Mouse (Mus musculus) monocyte, adult 5-6 weeks (primary cell): Measurements from ENCODE around the gene Olfr497. TPM values are rescaled to one million over a fixed set of nuclear protein-coding genes. Genes with fewer than 3 reads are reported as not detected.

Source experiments
- ATAC-seq: fragments of 153-309, 156-312 bp; replicated peaks from 2 replicates; pipeline ENCODE4 v1.8.0; 2017; ENCODE audit warnings: mild to moderate bottlenecking; ENCODE audit not compliant: low TSS enrichment, insufficient number of reproducible peaks, severe bottlenecking, poor library complexity, low FRiP score
- total RNA-seq: library from RNA; stranded (forward); fragments of 200-1000, 200-491, 200-594 nt; gene quantifications from 3 replicates; pipeline ENCODE4 v1.2.3, GENCODE M21; 2017

Gene Olfr497
- not detected in 3 replicates for total RNA-seq

GRCm38 (mm10) chr7:108420121-108420520 lies at the start of gene Olfr497:
TSS of gene Olfr497 (plus strand) at chr7:108420421.
- no peak for ATAC-seq

GRCm38 (mm10) chr7:108392867-108393266 lies 27.4 kb upstream of the Olfr497 start, which contains the start of gene Olfr495:
TSS of gene Olfr495 (plus strand) at chr7:108393167.
- no peak for ATAC-seq

GRCm38 (mm10) chr7:108465026-108465425 lies 44.8 kb downstream of the Olfr497 start, which contains the start of gene Olfr498:
TSS of gene Olfr498 (plus strand) at chr7:108465326.
- ATAC-seq: no peak

Other genes with a start within 250 kb of the Olfr497 start
- not detected in 3 replicates for gene Olfr486, start 247.7 kb upstream of the Olfr497 start, total RNA-seq
- not detected in 3 replicates for gene Olfr487, start 205.8 kb upstream of the Olfr497 start, total RNA-seq
- gene Olfr488, start 162.1 kb upstream of the Olfr497 start, total RNA-seq: not detected in 3 replicates
- not detected in 3 replicates for gene Olfr490, start 131.5 kb upstream of the Olfr497 start, total RNA-seq
- gene Olfr491, start 107.0 kb upstream of the Olfr497 start, total RNA-seq: not detected in 3 replicates
- not detected in 3 replicates for gene Olfr492, start 96.7 kb upstream of the Olfr497 start, total RNA-seq
- not detected in 3 replicates for gene Olfr493, start 73.4 kb upstream of the Olfr497 start, total RNA-seq
- not detected in 3 replicates for gene Olfr494, start 55.1 kb upstream of the Olfr497 start, total RNA-seq
- not detected in 3 replicates for gene Olfr495, start 27.3 kb upstream of the Olfr497 start, total RNA-seq
- gene Olfr498, start 44.9 kb downstream of the Olfr497 start, total RNA-seq: not detected in 3 replicates
- gene Olfr502, start 104.6 kb downstream of the Olfr497 start, total RNA-seq: not detected in 3 replicates
- gene Olfr503, start 124.1 kb downstream of the Olfr497 start, total RNA-seq: not detected in 3 replicates
- gene Olfr504, start 145.4 kb downstream of the Olfr497 start, total RNA-seq: not detected in 3 replicates
- not detected in 3 replicates for gene Olfr506, start 190.4 kb downstream of the Olfr497 start, total RNA-seq
- gene Olfr507, start 201.4 kb downstream of the Olfr497 start, total RNA-seq: not detected in 3 replicates
- gene Olfr508, start 209.6 kb downstream of the Olfr497 start, total RNA-seq: not detected in 3 replicates
- not detected in 3 replicates for gene Olfr509, start 231.5 kb downstream of the Olfr497 start, total RNA-seq
- not detected in 3 replicates for gene Olfr510, start 246.0 kb downstream of the Olfr497 start, total RNA-seq